Mouse (Mus musculus) lung, embryonic 16.5 days (tissue): ENCODE measurements around the gene Abcg1. TPM values are rescaled to one million over a fixed set of nuclear protein-coding genes. Genes with fewer than 3 reads are reported as not detected.

Experiments
- ATAC-seq: fragments of 200-750 bp; cut with Nextera tagmentation; 2 replicates; pipeline ENCODE4 v1.8.0; 2017; ENCODE audit warnings: low read depth, mild to moderate bottlenecking, moderate library complexity
- H3K27ac ChIP-seq: fragments of 300-500 bp; sonication (generic); 2 replicates; pipeline ENCODE4 v1.5.1; 2014; ENCODE audit warnings: mild to moderate bottlenecking, control low read depth, low read length
- H3K27me3 ChIP-seq: fragments of 300-500 bp; sonication (generic); 2 replicates; pipeline ENCODE4 v1.6.1; 2014; ENCODE audit warnings: low read depth, low read length, mixed read lengths; ENCODE audit not compliant: control insufficient read depth, insufficient read depth
- H3K36me3 ChIP-seq: fragments of 300-500 bp; sonication (generic); 2 replicates; pipeline ENCODE4 v1.6.1; 2014; ENCODE audit warnings: low read length; ENCODE audit not compliant: control insufficient read depth, insufficient read depth
- H3K4me1 ChIP-seq: fragments of 300-500 bp; sonication (generic); replicated peaks from 2 replicates; pipeline ENCODE4 v1.6.1; 2014; ENCODE audit warnings: low read length, mixed read lengths; ENCODE audit not compliant: control insufficient read depth, insufficient read depth
- H3K4me2 ChIP-seq: fragments of 300-500 bp; sonication (generic); 2 replicates; pipeline ENCODE4 v1.6.1; 2014; ENCODE audit warnings: low read depth, low read length, control low read depth
- H3K4me3 ChIP-seq: fragments of 300-500 bp; sonication (generic); 2 replicates; pipeline ENCODE4 v1.5.1; 2014; ENCODE audit warnings: mild to moderate bottlenecking, low read length, control low read depth
- H3K9ac ChIP-seq: fragments of 300-500 bp; sonication (generic); 2 replicates; pipeline ENCODE4 v1.6.1; 2014; ENCODE audit warnings: low read length, control low read depth
- H3K9me3 ChIP-seq: fragments of 300-500 bp; sonication (generic); 2 replicates; pipeline ENCODE4 v1.6.1; 2016; ENCODE audit warnings: low read length; ENCODE audit not compliant: control insufficient read depth
- WGBS: fragments of 180-500 bp; shearing (Covaris S2); extraction: QIAGEN DNeasy Blood & Tissue Kit; methylation state at CpG from one replicate; pipeline ENCODE4 v1.1.7; 2014; 5-methylcytosine and 5-hydroxymethylcytosine counted together
- polyA plus RNA-seq: library from polyadenylated mRNA; unstranded; fragments of >200 nt; fragmentation: Nextera tagmentation; extraction: Ambion mirVana; gene quantifications from 2 replicates; pipeline ENCODE4 v1.2.1, GENCODE M21; 2015

Gene Abcg1
- polyA plus RNA-seq, 1 experiment from 2014 or later, result 12.9 TPM

DNA sequence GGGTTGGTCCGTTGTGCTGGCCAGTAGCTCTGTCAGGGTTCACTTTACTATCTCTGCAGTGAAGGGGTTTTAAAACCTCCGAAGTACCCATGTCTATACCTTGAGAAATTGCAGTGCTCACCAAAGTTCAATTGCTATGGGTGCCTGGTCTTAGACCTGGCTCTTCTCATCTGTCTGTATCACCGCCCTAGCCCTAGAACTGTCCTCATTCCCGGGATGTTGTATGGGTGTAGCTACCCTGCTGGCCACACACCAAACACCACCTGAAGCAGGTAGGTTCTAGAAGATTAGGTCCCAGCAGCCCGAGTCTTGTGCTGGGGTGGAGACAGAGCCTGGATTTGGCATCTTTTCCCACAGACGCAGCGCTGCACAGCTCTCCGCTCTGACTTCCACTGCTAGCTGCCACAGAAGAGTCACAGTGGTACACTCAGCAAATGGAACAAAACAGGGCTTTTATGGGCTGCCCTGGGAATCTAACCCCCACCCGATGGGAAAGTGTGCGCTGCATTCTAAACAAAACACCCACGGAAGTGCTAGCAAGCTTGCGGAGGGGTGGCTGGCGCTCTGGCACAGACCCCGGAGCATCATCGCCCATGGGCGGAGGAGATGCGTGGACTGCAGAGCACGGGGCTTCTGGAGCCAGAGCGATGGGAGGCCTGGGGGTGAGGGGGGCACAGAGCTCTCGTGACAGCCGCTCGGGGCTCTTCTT is 21.2 kb upstream of the Abcg1 start:
- H3K4me2 ChIP-seq, result no peak overlapping the region
- no peak overlapping the region for H3K4me3 ChIP-seq
- no peaks in the 10 kb centered on the region for H3K36me3 ChIP-seq
- no peak overlapping the region for H3K9ac ChIP-seq
- 80% methylated on average over 22 of the region's 22 CpGs for WGBS
- no peak for ATAC-seq
- no peaks in the 10 kb centered on the region; the same call in 1 of the 2 replicates for H3K4me1 ChIP-seq
- H3K27ac ChIP-seq, result no peak overlapping the region
- no peaks in the 10 kb centered on the region for H3K27me3 ChIP-seq
- H3K9me3 ChIP-seq, result 0 out of 2 replicates have a peak, but pooled peaks cover 4% of the 10 kb centered on the region

DNA sequence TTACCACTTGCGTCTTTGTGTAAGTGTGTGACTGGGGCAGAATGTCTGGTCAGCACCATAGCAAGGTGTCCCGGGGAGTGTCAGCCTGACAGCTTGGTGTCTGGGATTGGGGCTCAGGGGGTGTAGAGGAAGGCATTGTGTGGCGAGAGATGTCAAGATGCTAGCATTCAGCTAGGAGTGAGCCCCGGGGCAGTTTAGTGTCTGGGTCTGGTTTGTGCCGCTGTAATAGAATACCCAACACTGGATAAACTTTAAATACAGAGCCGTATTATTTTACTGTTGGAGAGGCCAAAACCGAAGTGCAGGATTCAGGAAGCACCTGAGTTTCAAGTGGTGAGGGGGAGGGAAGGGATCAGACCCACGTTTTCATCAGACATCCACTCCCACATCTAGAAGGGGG is 20.1 kb upstream of the Abcg1 start:
- no peak overlapping the region for H3K9ac ChIP-seq
- no peaks in the 10 kb centered on the region for H3K27me3 ChIP-seq
- no peak overlapping the region for H3K4me3 ChIP-seq
- no peak overlapping the region for H3K4me2 ChIP-seq
- no peak overlapping the region for H3K27ac ChIP-seq
- no peak for ATAC-seq
- WGBS, result 65% methylated on average over 8 of the region's 8 CpGs
- H3K4me1 ChIP-seq, result no peaks in the 10 kb centered on the region; the same call in 1 of the 2 replicates
- H3K36me3 ChIP-seq, result no peaks in the 10 kb centered on the region
- no peaks in the 10 kb centered on the region for H3K9me3 ChIP-seq

- no peak overlapping the region for H3K9ac ChIP-seq
- no peak overlapping the region for H3K4me2 ChIP-seq
- no peaks in the 10 kb centered on the region for H3K9me3 ChIP-seq
- ATAC-seq, result peak; percentile 12; the same call in 1 of the 2 replicates
- WGBS, result 50% methylated on average over 4 of the region's 4 CpGs
- H3K27ac ChIP-seq, result no peak overlapping the region
- H3K4me3 ChIP-seq, result no peak overlapping the region
- no peaks in the 10 kb centered on the region; the same call in 1 of the 2 replicates for H3K4me1 ChIP-seq
- H3K27me3 ChIP-seq, result no peaks in the 10 kb centered on the region
- no peaks in the 10 kb centered on the region for H3K36me3 ChIP-seq
Observed at GRCm38 (mm10) chr17:31038381-31038780, 19.1 kb upstream of the Abcg1 start.

DNA sequence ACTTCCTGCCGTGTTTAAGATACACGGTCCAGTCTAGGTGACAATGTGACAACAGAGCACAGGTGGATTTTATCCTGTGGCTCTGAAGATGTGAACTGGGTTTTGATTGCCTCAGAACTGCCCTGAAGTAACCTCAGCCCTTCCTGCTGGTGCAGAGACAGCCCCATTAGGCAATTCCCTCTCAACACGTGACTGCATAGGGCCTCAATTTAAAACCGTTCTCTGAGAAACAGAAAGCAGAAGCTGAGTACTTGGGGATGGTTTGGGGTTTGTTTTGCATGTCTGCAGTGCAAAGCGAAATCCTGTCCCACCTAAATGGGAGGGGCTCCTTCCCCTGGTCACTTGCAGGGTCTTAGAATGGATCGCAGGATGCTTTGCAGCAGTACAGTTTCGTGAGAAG is 17.8 kb upstream of the Abcg1 start:
- H3K9me3 ChIP-seq, result no peaks in the 10 kb centered on the region
- no peak overlapping the region for H3K9ac ChIP-seq
- WGBS, result 59% methylated on average over 7 of the region's 7 CpGs
- H3K4me3 ChIP-seq, result no peak overlapping the region
- H3K36me3 ChIP-seq, result no peaks in the 10 kb centered on the region
- no peak overlapping the region for H3K27ac ChIP-seq
- no peaks in the 10 kb centered on the region for H3K27me3 ChIP-seq
- H3K4me2 ChIP-seq, result no peak overlapping the region
- ATAC-seq, result no peak
- no peaks in the 10 kb centered on the region; the same call in 1 of the 2 replicates for H3K4me1 ChIP-seq

GRCm38 (mm10) chr17:31040421-31040820 is 17.1 kb upstream of the Abcg1 start:
- Histone ChIP-seq H3K36me3 (no peaks in the 10 kb centered on the region), H3K27me3 (no peaks in the 10 kb centered on the region), H3K4me3 (no peak overlapping the region), H3K4me1 (no peaks in the 10 kb centered on the region; the same call in 1 of the 2 replicates), H3K9me3 (no peaks in the 10 kb centered on the region), H3K27ac (no peak overlapping the region), H3K9ac (no peak overlapping the region), H3K4me2 (no peak overlapping the region)
- no peak for ATAC-seq
- WGBS, result 63% methylated on average over 7 of the region's 7 CpGs

DNA sequence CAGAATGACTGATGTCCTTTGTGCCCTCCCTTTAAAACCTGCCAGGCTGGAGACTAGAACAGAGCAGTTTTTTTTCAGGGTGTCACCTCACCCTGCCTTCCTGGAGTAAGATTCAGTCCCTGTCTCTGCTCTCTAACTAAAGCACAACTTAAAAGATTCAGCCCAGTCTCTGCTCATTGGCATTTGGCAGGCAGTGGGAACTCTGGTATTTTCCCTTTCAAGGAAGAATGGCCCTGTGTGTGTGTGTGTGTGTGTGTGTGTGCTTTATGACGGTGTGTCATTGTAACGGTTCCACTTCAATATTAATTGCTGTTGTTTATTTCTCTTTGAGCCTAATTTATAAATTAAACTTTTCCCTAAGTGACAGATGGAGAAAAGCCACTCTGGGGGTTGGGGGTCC is 14.7 kb upstream of the Abcg1 start:
- no peaks in the 10 kb centered on the region for H3K36me3 ChIP-seq
- H3K9ac ChIP-seq, result no peak overlapping the region
- H3K4me2 ChIP-seq, result no peak overlapping the region
- WGBS, result 40% methylated on average over 2 of the region's 2 CpGs
- no peaks in the 10 kb centered on the region; the same call in 1 of the 2 replicates for H3K4me1 ChIP-seq
- H3K9me3 ChIP-seq, result no peaks in the 10 kb centered on the region
- ATAC-seq, result no peak
- no peak overlapping the region for H3K27ac ChIP-seq
- H3K27me3 ChIP-seq, result no peaks in the 10 kb centered on the region
- no peak overlapping the region for H3K4me3 ChIP-seq

- Histone ChIP-seq H3K4me3 (peak overlapping the region; percentile 58), H3K9me3 (no peaks in the 10 kb centered on the region), H3K9ac (peak overlapping the region; percentile 60), H3K4me2 (peak overlapping the region; percentile 87), H3K27ac (peak overlapping the region; percentile 76), H3K4me1 (peaks cover 14% of the 10 kb centered on the region), H3K27me3 (peaks cover 30% of the 10 kb centered on the region), H3K36me3 (no peaks in the 10 kb centered on the region)
- 3% methylated on average over 31 of the region's 31 CpGs for WGBS
- peak; percentile 21; the same call in 1 of the 2 replicates for ATAC-seq
Observed at GRCm38 (mm10) chr17:31057891-31058744, 643 bp downstream of the Abcg1 start.

DNA sequence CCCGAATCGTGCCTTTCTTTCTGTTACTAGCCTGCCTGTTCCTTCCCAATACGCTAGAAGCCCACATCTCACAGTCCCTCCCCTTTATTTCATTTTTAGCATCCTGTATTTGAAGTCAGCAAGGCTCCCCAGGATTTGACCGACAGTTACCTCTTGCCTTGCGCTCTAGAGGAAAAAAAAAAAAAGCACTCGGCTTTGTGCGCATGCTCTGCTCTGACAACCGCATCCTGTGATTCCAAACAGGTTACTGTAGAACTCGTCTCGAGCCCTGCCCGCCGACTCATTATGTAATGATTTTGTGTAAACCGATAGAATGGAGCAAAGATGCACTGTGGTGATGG is 1.2 kb downstream of the Abcg1 start:
- WGBS, result 2% methylated on average over 13 of the region's 13 CpGs
- H3K9ac ChIP-seq, result peak overlapping the region; percentile 60
- peak overlapping the region; percentile 76 for H3K27ac ChIP-seq

GRCm38 (mm10) chr17:31060196-31060587 is 2.7 kb downstream of the Abcg1 start:
- Histone ChIP-seq H3K9ac (no peak overlapping the region), H3K36me3 (no peaks in the 10 kb centered on the region), H3K4me2 (peak overlapping the region; percentile 29; the same call in 1 of the 2 replicates), H3K9me3 (no peaks in the 10 kb centered on the region), H3K4me1 (peaks cover 14% of the 10 kb centered on the region), H3K27me3 (peaks cover 30% of the 10 kb centered on the region), H3K27ac (peak overlapping the region; percentile 82), H3K4me3 (peak overlapping the region; percentile 12; the same call in 1 of the 2 replicates)
- peak; percentile 69 for ATAC-seq
- 29% methylated on average over 4 of the region's 4 CpGs for WGBS

More for the DNA sequence above, 1.2 kb downstream of the Abcg1 start:
- H3K4me3 ChIP-seq, result peak overlapping the region; percentile 58
- H3K36me3 ChIP-seq, result no peaks in the 10 kb centered on the region
- H3K4me2 ChIP-seq, result peak overlapping the region; percentile 87
- no peaks in the 10 kb centered on the region for H3K9me3 ChIP-seq
- H3K27me3 ChIP-seq, result peaks cover 30% of the 10 kb centered on the region
- ATAC-seq, result peak; percentile 32; the same call in 1 of the 2 replicates
- H3K4me1 ChIP-seq, result peaks cover 14% of the 10 kb centered on the region
